Comparison of ENCODE assay signal across 11 mouse cellular contexts in genomic region chr19:46457798-46458197, GRCm38 (mm10). TPM values are rescaled to one million over a fixed set of nuclear protein-coding genes. Genes with fewer than 3 reads are reported as not detected.
DNase-seq lines count a peak whose midpoint lies in the region; ATAC-seq and TF ChIP-seq lines count a peak whose summit lies in the region.
"Had no signal": no experiment of that assay in that cellular context is flagged by ENCODE, and none has a peak within 500 bp of the region (broad histone marks: within the 10 kb centered on the region; RNA-seq: fewer than 3 reads in every experiment).

No protein-coding gene starts in this region.

- no peaks in the 10 kb centered on the region for H3K79me2 ChIP-seq in liver, adult 2 months (ENCODE audit: control insufficient read depth, insufficient read depth, low read length)

- H3K36me3 ChIP-seq in forebrain, embryonic 10.5 days (replicated peaks) = peaks cover 98% of the 10 kb centered on the region
- H3K36me3 ChIP-seq in forebrain, embryonic 16.5 days (ENCODE audit: control insufficient read depth, insufficient read depth) = peaks cover 10% of the 10 kb centered on the region
- H3K36me3 ChIP-seq in liver, adult 2 months (ENCODE audit: control insufficient read depth, insufficient read depth, low read length) = no peaks in the 10 kb centered on the region
- peaks cover 43% of the 10 kb centered on the region for H3K36me3 ChIP-seq in hindbrain, embryonic 14.5 days (replicated peaks; ENCODE audit: control insufficient read depth, insufficient read depth)
- H3K36me3 ChIP-seq: midbrain, embryonic 15.5 days had no signal

- H3K27ac ChIP-seq in forebrain, embryonic 10.5 days = peak overlapping the region; percentile 44; the same call in 1 of the 2 replicates
- no peak overlapping the region for H3K27ac ChIP-seq in forebrain, embryonic 16.5 days (ENCODE audit: low read length)
- H3K27ac ChIP-seq in liver, adult 2 months (replicated peaks; ENCODE audit: insufficient read depth, low read depth, low read length) = peak overlapping the region; percentile 18
- no peak overlapping the region for H3K27ac ChIP-seq in hindbrain, embryonic 14.5 days
- H3K27ac ChIP-seq: forebrain, embryonic 15.5 days; midbrain, embryonic 15.5 days had no signal

- no peak for ATAC-seq in forebrain, embryonic 16.5 days
- no peak for ATAC-seq in hindbrain, embryonic 14.5 days (ENCODE audit: low FRiP score)
- ATAC-seq: forebrain, embryonic 15.5 days; midbrain, embryonic 15.5 days had no signal

- no peak overlapping the region for H3K4me3 ChIP-seq in forebrain, embryonic 10.5 days
- no peak overlapping the region for H3K4me3 ChIP-seq in forebrain, embryonic 16.5 days (replicated peaks; ENCODE audit: low read length)
- no peak overlapping the region for H3K4me3 ChIP-seq in liver, adult 2 months (ENCODE audit: insufficient read depth, low read depth, low read length)
- H3K4me3 ChIP-seq in hindbrain, embryonic 14.5 days (replicated peaks; ENCODE audit: low read length) = no peak overlapping the region
- H3K4me3 ChIP-seq: forebrain, embryonic 15.5 days; midbrain, embryonic 15.5 days had no signal

- peaks cover 34% of the 10 kb centered on the region for H3K4me1 ChIP-seq in forebrain, embryonic 10.5 days
- no peaks in the 10 kb centered on the region for H3K4me1 ChIP-seq in forebrain, embryonic 16.5 days (replicated peaks; ENCODE audit: control insufficient read depth, insufficient read depth, low read length)
- peaks cover 49% of the 10 kb centered on the region for H3K4me1 ChIP-seq in liver, adult 2 months (ENCODE audit: control insufficient read depth, insufficient read depth, low read length)
- H3K4me1 ChIP-seq in hindbrain, embryonic 14.5 days (replicated peaks; ENCODE audit: control insufficient read depth, insufficient read depth, low read length) = no peaks in the 10 kb centered on the region; the same call in 1 of the 2 replicates
- H3K4me1 ChIP-seq: forebrain, embryonic 15.5 days had no signal

- no peaks in the 10 kb centered on the region for H3K27me3 ChIP-seq in forebrain, embryonic 10.5 days (ENCODE audit: poor library complexity, severe bottlenecking)
- H3K27me3 ChIP-seq in forebrain, embryonic 16.5 days (replicated peaks; ENCODE audit: control insufficient read depth, insufficient read depth, low read length) = no peaks in the 10 kb centered on the region
- H3K27me3 ChIP-seq in liver, adult 2 months (ENCODE audit: control insufficient read depth, insufficient read depth, low read length) = no peaks in the 10 kb centered on the region
- H3K27me3 ChIP-seq in hindbrain, embryonic 14.5 days (ENCODE audit: control insufficient read depth, insufficient read depth, low read length) = no peaks in the 10 kb centered on the region
- H3K27me3 ChIP-seq: forebrain, embryonic 15.5 days; midbrain, embryonic 15.5 days had no signal

- H3K4me2 ChIP-seq in forebrain, embryonic 16.5 days (ENCODE audit: low read length) = no peak overlapping the region
- no peak overlapping the region for H3K4me2 ChIP-seq in hindbrain, embryonic 14.5 days (replicated peaks)
- H3K4me2 ChIP-seq: forebrain, embryonic 15.5 days; midbrain, embryonic 15.5 days had no signal

- H3K9me3 ChIP-seq in forebrain, embryonic 10.5 days = no peaks in the 10 kb centered on the region
- H3K9me3 ChIP-seq in forebrain, embryonic 16.5 days (ENCODE audit: control insufficient read depth, low read length) = no peaks in the 10 kb centered on the region
- H3K9me3 ChIP-seq in hindbrain, embryonic 14.5 days (ENCODE audit: control insufficient read depth, low read length) = no peaks in the 10 kb centered on the region
- H3K9me3 ChIP-seq: forebrain, embryonic 15.5 days; midbrain, embryonic 15.5 days had no signal

- TF ChIP-seq CTCF in liver, adult 2 months (IDR thresholded peaks at IDR 0.05; ENCODE audit: low read depth, low read length) = no peak

- WGBS in forebrain, embryonic 10.5 days = 85% methylated on average over 5 of the region's 5 CpGs
- WGBS in forebrain, embryonic 16.5 days = 90% methylated on average over 5 of the region's 5 CpGs
- 81% methylated on average over 5 of the region's 5 CpGs for WGBS in liver, adult 2 months
- WGBS in hindbrain, embryonic 14.5 days = 92% methylated on average over 5 of the region's 5 CpGs

- H3K9ac ChIP-seq in forebrain, embryonic 16.5 days (replicated peaks; ENCODE audit: low read depth, low read length) = no peak overlapping the region
- no peak overlapping the region for H3K9ac ChIP-seq in liver, adult 2 months (ENCODE audit: low read depth, low read length)
- H3K9ac ChIP-seq in hindbrain, embryonic 14.5 days = no peak overlapping the region
- H3K9ac ChIP-seq: forebrain, embryonic 15.5 days; midbrain, embryonic 15.5 days had no signal

- no peak for TF ChIP-seq POLR2A in liver, adult 2 months (IDR thresholded peaks at IDR 0.05; ENCODE audit: extremely low read depth, insufficient read depth, low read length)

- no peak for DNase-seq in forebrain, embryonic 10.5 days (ENCODE audit: extremely low spot score, low spot score)
- DNase-seq in liver, adult 2 months (ENCODE audit: extremely low read depth, low read depth, low spot score) = no peak
- no peak for DNase-seq in liver
- DNase-seq in heart, postnatal 25 days (ENCODE audit: low spot score) = peak; percentile 33
- peak; percentile 67 for DNase-seq in lung, postnatal 36 days
- DNase-seq in cerebellum, postnatal 4 days (ENCODE audit: low spot score in 2 of 2) = no peak
- no peak for DNase-seq in hindbrain, embryonic 14.5 days (ENCODE audit: low spot score)
- DNase-seq: cerebellum, adult 9-10 months had no signal

- intact Hi-C loops in heart, postnatal 25 days (cut with DNase I) = no loop called here

RNA-seq across cellular contexts. Expression of gene Trim8, which starts 43.7 kb away (rescaled TPM):
- 16.6 and 19.3 TPM in 2 replicates for polyA plus RNA-seq in forebrain, embryonic 10.5 days (2016; fragmentation: Nextera tagmentation; extraction: Ambion mirVana)
- 24.5 and 27.7 TPM in 2 replicates for polyA plus RNA-seq in forebrain, embryonic 16.5 days (2015; fragmentation: Nextera tagmentation; extraction: Ambion mirVana)
- total RNA-seq in liver, adult 2 months (2014; rRNA removed) = 7.3 and 9.9 TPM in 2 replicates
- 17.7 and 20.0 TPM in 2 replicates for polyA plus RNA-seq in liver, adult 2 months (2012; rRNA removed)
- 10 to 100 TPM; 37.3 to 40.6 TPM for total RNA-seq in heart, postnatal 25 days (2021)
- polyA plus RNA-seq in hindbrain, embryonic 14.5 days (2014; fragmentation: Nextera tagmentation; extraction: Ambion mirVana) = 37.5 and 39.4 TPM in 2 replicates

Comparison
In these comparisons a context has a peak if more than half of its experiments do, and no peak if none do; other contexts are left out.
1. H3K27ac ChIP-seq: peak in forebrain, embryonic 10.5 days (single experiment) and liver, adult 2 months (single experiment); none in forebrain, embryonic 16.5 days (single experiment) and hindbrain, embryonic 14.5 days (single experiment).
2. DNase-seq: peak in heart, postnatal 25 days (single experiment) and lung, postnatal 36 days (single experiment); none in forebrain, embryonic 10.5 days (single experiment), liver, adult 2 months (single experiment), liver (single experiment), cerebellum, postnatal 4 days (0 of 2) and hindbrain, embryonic 14.5 days (single experiment).